Mouse (Mus musculus): ENCODE data around the gene Nags. TPM values are rescaled to one million over a fixed set of nuclear protein-coding genes. Genes with fewer than 3 reads are reported as not detected.

Nags gene
- total RNA-seq, 2 experiments from 2014 or later = 0.77 TPM; not detected in 1

Other genes starting within 250 kb of the Nags start
- gene Sost, start 178.5 kb upstream of the Nags start, total RNA-seq (2021) = not detected
- not detected for gene Cfap97d1, start 161.2 kb upstream of the Nags start, total RNA-seq (2021)
- 100 to 1,000 TPM; 107 to 138 TPM for gene Dusp3, start 158.5 kb upstream of the Nags start, total RNA-seq (2021)
- gene Mpp3, start 117.1 kb upstream of the Nags start, total RNA-seq (2021) = 10 to 100 TPM; 10.8 to 20.2 TPM
- gene Cd300lg, start 104.0 kb upstream of the Nags start, total RNA-seq (2021) = 10 to 100 TPM; 32.4 to 33.4 TPM
- gene Mpp2, start 57.0 kb upstream of the Nags start, total RNA-seq (2021) = 10 to 100 TPM in 1 of 2 experiments, 1 to 10 TPM in 1; 8.8 to 13.0 TPM
- gene Ppy, start 44.2 kb upstream of the Nags start, total RNA-seq (2021) = not detected
- not detected for gene Pyy, start 37.7 kb upstream of the Nags start, total RNA-seq (2021)
- 10 to 100 TPM; 12.0 to 13.6 TPM for gene Tmem101, start 10.9 kb downstream of the Nags start, total RNA-seq (2021)
- gene Lsm12, start 39.8 kb downstream of the Nags start, total RNA-seq (2021) = 100 to 1,000 TPM in 1 of 2 experiments, 10 to 100 TPM in 1; 83.9 to 102 TPM
- gene G6pc3, start 44.1 kb downstream of the Nags start, total RNA-seq (2021) = 100 to 1,000 TPM; 121 to 128 TPM
- 100 to 1,000 TPM in 1 of 2 experiments, 10 to 100 TPM in 1; 79.1 to 115 TPM for gene Hdac5, start 84.7 kb downstream of the Nags start, total RNA-seq (2021)
- under 1 TPM in 1 of 2 experiments, not detected in 1; 0.46 TPM for gene BC030867, start 103.4 kb downstream of the Nags start, total RNA-seq (2021)
- gene Asb16, start 123.2 kb downstream of the Nags start, total RNA-seq (2021) = under 1 TPM; 0.30 to 0.61 TPM
- gene Tmub2, start 139.4 kb downstream of the Nags start, total RNA-seq (2021) = 10 to 100 TPM; 43.3 to 55.3 TPM
- gene Atxn7l3, start 151.1 kb downstream of the Nags start, total RNA-seq (2021) = 10 to 100 TPM; 44.3 to 53.4 TPM
- gene Ubtf, start 174.2 kb downstream of the Nags start, total RNA-seq (2021) = 100 to 1,000 TPM in 1 of 2 experiments, 10 to 100 TPM in 1; 93.7 to 117 TPM
- gene Slc4a1, start 220.7 kb downstream of the Nags start, total RNA-seq (2021) = under 1 TPM; 0.23 to 0.80 TPM
- 10 to 100 TPM; 40.0 to 45.9 TPM for gene Rundc3a, start 247.9 kb downstream of the Nags start, total RNA-seq (2021)

Measured in adrenal gland, adult 18-20 months (tissue).